Mouse (Mus musculus): ENCODE results near the gene Cox5b. TPM values are rescaled to one million over a fixed set of nuclear protein-coding genes. Genes with fewer than 3 reads are reported as not detected.

Cox5b gene
- polyA plus RNA-seq, 3 experiments from 2014 or later = 273 to 480 (median 293) TPM

- no peak for ATAC-seq
These were observed 496 bp upstream of the Cox5b start for GRCm38 (mm10) chr1:36690671-36691235.

- ATAC-seq = no peak
These were observed 3.6 kb downstream of the Cox5b start for GRCm38 (mm10) chr1:36694871-36695270.

GRCm38 (mm10) chr1:36696411-36696810 is 5.2 kb downstream of the Cox5b start:
- no peak for ATAC-seq

GRCm38 (mm10) chr1:36697030-36697429 is 5.8 kb downstream of the Cox5b start:
- no peak for ATAC-seq

GRCm38 (mm10) chr1:36707166-36707565 is 15.9 kb downstream of the Cox5b start:
- no peak for ATAC-seq

GRCm38 (mm10) chr1:36707797-36708196 is 16.5 kb downstream of the Cox5b start:
- no peak for ATAC-seq

- no peak for ATAC-seq
These were observed 17.4 kb downstream of the Cox5b start for GRCm38 (mm10) chr1:36708626-36709025.

GRCm38 (mm10) chr1:36709055-36709853 is 18.0 kb downstream of the Cox5b start:
- ATAC-seq = peak; percentile 57

GRCm38 (mm10) chr1:36709854-36710280 is 18.6 kb downstream of the Cox5b start, which contains the start of gene 4933424G06Rik:
4933424G06Rik (plus strand) TSS chr1:36710149.
- ATAC-seq = peak; percentile 97

- ATAC-seq = no peak
These were observed 19.9 kb downstream of the Cox5b start for GRCm38 (mm10) chr1:36711104-36711503.

GRCm38 (mm10) chr1:36714311-36714710 is 23.1 kb downstream of the Cox5b start, which contains the start of gene Actr1b:
Actr1b (minus strand) TSS chr1:36714422.
- no peak for ATAC-seq

- ATAC-seq = no peak
These were observed 27.5 kb downstream of the Cox5b start for GRCm38 (mm10) chr1:36718786-36719185.

GRCm38 (mm10) chr1:36723146-36724056 is 32.2 kb downstream of the Cox5b start:
- ATAC-seq = peak; percentile 91

GRCm38 (mm10) chr1:36724057-36724431 is 32.8 kb downstream of the Cox5b start:
- no peak for ATAC-seq

- ATAC-seq = peak; percentile 90
These were observed 46.1 kb downstream of the Cox5b start for GRCm38 (mm10) chr1:36737300-36737699.

GRCm38 (mm10) chr1:36739231-36739630 is 48.0 kb downstream of the Cox5b start:
- no peak for ATAC-seq

GRCm38 (mm10) chr1:36743046-36743445 is 51.8 kb downstream of the Cox5b start:
- no peak for ATAC-seq

Other genes starting within 250 kb of the Cox5b start
- 10 to 100 TPM in 2 of 3 experiments, 1 to 10 TPM in 1; 7.9 to 12.0 (median 11.4) TPM for gene Lman2l, start 246.2 kb upstream of the Cox5b start, polyA plus RNA-seq (2017; shearing (Covaris generic))
- 10 to 100 TPM; 11.5 to 13.9 (median 12.1) TPM for gene Cnnm4, start 219.8 kb upstream of the Cox5b start, polyA plus RNA-seq (2017; shearing (Covaris generic))
- gene Cnnm3, start 179.6 kb upstream of the Cox5b start, polyA plus RNA-seq (2017; shearing (Covaris generic)) = 1 to 10 TPM; 3.1 to 9.2 (median 6.7) TPM
- 10 to 100 TPM; 35.1 to 58.4 (median 36.4) TPM for gene Ankrd23, start 154.6 kb upstream of the Cox5b start, polyA plus RNA-seq (2017; shearing (Covaris generic))
- gene Gm42417, start 152.0 kb upstream of the Cox5b start, polyA plus RNA-seq (2017; shearing (Covaris generic)) = 1 to 10 TPM in 1 of 3 experiments, not detected in 2; 2.4 TPM
- 10 to 100 TPM; 17.5 to 24.1 (median 23.2) TPM for gene Ankrd39, start 144.0 kb upstream of the Cox5b start, polyA plus RNA-seq (2017; shearing (Covaris generic))
- under 1 TPM in 1 of 3 experiments, not detected in 2; 0.33 TPM for gene Sema4c, start 133.1 kb upstream of the Cox5b start, polyA plus RNA-seq (2017; shearing (Covaris generic))
- gene Fam178b, start 8.3 kb upstream of the Cox5b start, polyA plus RNA-seq (2017; shearing (Covaris generic)) = under 1 TPM in 1 of 3 experiments, not detected in 2; 0.40 TPM
- not detected for gene 4933424G06Rik, start 18.7 kb downstream of the Cox5b start, polyA plus RNA-seq (2017; shearing (Covaris generic))
- 10 to 100 TPM; 37.4 to 47.1 (median 41.0) TPM for gene Actr1b, start 23.0 kb downstream of the Cox5b start, polyA plus RNA-seq (2017; shearing (Covaris generic))
- 100 to 1,000 TPM; 241 to 287 (median 257) TPM for gene Zap70, start 70.3 kb downstream of the Cox5b start, polyA plus RNA-seq (2017; shearing (Covaris generic))